Mouse (Mus musculus) kidney, postnatal 10 days (tissue): ENCODE results near the gene Itih1.
A peak's percentile ranks its signal among the peaks of the same experiment; 100 is the strongest.

ENCODE experiments used
- DNase-seq: peaks from one replicate; pipeline ENCODE4 v3.0.0; 2021; ENCODE audit warnings: mixed read lengths

Gene Itih1

DNA sequence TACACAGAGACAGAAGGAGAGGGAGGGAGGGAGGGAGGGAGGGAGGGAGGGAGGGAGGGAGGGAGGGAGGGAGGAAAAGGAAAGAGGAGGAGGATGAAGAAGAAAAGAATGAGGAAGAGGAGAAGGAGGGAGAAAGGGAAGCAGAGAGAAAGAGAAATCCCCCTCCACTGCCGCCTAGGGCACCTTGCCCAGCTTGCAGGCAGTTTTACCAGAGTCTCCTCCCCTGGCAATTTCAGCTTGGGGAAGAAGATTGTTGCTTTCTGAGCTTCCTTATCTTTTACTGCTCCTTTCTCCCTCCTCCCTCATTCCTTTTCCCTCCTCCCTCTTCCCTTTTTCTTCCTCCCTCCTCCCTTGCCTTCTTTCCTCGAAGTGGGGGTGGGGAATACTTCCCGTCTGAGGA, 40.1 kb downstream of the Itih1 start:
- DNase-seq = no peak

DNA sequence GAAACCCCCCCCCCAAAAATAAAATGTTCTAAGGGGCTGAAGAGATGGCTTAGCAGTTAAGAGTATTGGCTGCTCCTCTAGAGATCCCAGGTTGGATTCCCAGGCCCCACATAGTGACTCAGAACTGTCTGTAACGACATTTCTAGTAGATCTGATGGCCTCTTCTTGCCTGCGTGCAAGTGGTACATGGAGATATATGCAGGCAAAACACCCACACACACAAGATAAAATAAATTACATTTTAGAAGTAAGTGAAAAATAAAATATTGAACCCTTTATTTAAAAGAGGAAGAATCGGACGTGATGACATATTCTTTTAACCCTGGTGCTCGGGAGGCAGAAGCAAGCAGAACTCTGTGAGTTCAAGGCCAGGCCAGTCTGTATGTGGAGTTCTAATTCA, 40.5 kb downstream of the Itih1 start:
- no peak for DNase-seq

DNA sequence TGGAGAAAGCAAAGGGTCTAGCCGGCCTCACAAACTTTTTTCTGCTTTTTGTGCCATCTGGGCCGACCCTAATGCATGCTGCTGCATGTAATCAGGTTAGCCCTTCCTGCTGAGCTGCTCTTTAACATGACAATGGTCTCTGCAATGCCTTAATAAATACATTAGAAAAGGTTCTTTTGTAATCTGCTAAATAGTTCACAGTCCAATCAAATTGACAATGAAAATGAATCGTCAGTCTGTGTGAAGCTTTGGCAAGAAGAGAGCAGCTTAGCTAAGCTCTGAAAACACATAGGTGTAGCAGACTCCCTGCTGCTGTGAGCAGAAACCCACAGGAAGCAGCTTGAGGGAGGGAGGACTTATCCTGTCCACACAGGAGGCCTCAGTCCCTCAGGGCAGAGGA, 43.1 kb downstream of the Itih1 start:
- no peak for DNase-seq

DNA sequence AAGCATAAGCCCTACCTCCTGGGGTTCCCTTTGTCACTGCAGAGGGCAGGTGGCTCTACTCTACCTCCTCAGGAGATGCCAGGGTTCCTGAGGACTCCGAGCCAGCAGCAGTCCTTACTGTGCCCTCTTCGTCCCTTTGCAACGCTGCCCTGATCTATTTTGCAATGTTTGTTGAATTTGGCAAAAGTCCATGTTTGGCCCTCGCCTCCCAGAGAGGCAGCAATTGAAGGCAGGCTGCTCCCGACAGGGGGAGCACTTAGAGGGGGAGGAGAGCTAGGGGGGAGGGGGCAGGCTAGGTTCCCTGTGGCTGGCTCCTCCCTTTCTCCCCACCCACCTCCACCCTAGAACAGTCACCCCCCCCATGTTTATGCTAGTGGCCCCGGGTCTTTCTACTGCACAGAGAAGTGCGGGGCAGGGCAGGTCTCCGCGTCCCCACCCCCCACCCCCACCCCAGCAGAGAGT, 54.8 kb downstream of the Itih1 start:
- peak; percentile 71 for DNase-seq

DNA sequence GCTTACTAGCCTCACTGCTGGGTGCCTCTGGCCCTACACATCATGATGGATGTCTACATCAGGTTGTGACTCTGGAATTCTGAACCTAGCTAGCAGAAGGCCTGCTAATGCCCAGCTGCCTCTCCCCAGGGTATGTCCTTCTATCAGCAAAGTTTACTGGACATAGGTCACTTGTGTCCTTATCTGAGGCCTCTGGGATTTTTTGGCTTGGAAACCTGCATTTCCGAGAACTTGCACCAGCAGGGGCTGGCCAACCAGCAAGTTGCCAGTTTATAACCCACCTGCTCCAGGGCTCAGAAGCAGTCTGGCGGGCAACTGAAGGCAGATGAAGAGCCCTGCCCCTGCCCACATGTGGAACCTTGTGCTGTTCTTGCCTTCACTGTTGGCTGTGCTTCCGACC, 56.9 kb downstream of the Itih1 start, which contains the start of gene Itih4:
Gene Itih4 (plus strand): TSS at position 273 of the 400 bp plus-strand sequence.
- no peak for DNase-seq

DNA sequence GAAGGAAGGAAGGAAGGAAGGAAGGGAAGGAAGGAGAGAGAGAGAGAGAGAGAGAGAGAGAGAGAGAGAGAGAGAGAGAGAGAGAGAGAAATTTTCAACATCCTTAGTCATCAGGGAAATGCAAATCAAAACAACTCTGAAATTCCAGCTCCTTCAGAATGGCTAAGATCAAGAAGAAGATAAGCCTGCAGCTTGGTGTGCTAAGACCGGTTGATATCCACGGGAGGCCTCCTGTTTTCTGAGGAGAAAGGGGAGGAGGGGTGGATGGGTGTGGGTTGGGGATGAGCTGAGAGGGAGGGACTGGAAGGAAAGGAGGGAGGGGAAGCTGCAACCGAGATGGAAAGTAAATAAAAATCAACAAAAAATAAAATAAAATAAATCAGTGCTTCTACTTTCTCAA, 57.8 kb downstream of the Itih1 start:
- DNase-seq = no peak

DNA sequence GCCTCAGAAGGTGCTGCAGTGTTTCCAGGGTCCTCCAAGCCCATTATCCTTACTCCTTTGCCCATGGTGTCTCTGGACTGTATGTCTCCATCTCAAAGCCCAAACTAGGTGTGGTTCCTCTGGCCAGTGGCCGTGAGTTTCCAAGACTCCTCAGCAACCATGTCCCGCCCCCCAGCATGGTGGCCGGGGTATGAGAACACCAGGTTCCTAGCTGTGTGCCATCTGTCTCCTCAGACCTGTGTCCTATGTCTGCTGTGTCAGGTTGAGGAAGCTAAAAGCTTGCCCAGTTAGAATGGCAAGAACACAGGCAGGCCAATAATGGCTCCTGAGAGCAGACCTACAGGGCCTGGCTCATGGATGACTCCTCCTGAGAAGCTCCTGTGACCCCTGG, 61.4 kb downstream of the Itih1 start:
- DNase-seq = no peak

DNA sequence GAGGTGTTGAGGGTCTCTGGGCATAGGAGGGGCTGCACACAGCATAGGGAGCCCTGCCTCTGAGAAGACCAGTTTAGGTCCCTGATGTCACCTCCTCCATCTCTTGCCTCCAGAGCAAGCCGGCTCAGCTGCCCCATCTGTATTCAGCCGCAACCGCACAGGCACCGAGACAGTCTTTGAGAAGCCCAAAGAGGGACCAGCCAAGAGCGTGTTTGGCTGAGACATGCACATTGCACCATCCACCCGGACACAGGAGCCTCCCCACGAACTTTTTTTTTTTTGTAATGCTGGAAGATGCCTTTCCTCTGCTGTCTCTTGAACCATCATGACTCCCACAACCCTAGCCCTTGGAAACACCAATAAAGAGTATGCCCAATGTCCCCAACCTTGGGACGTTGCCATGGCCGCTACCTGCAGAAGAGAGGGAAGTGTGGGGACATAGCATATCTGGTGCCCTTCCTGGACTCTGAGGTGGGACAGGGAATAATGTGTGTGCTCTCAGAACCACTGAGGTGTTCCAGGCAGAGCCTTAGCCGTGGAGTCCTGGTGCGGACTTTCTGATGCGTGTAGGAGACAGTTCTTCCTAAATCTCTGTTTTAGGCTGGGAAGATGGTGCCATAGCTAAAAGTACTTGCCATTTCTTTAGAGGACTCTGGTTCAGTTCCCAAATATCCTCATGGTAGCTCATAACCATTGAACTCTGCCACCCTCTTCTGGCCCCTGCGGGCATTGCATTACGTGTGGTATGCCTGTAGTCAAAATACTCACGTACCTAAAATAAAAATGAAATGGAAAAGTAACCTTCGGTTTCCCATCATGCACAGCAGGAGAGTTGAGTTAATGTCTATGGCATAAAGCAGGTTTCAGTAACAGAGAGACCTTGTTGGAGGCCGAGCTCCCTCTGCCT, 62.0 kb downstream of the Itih1 start:
- peak; percentile 82 for DNase-seq

DNA sequence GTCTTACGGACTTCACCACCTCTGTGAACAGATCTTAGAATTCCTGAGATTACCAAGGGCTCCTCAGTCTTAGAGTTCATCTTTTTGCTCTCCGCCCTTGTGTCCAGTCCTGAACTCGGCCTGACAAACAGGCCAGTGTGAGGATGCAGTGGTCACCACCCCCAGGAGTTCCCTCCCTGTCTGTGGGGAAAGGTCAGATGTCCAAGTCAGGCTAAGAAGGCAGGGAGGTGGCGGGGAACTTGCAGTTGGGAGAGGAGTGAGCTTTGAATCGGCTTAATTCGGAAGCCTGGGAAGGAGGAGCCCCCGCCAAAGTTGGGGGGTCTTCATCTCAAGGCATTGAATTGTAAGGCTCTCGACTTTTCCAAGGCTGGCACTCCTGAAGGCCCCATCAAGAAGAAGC, 62.8 kb downstream of the Itih1 start:
- DNase-seq = no peak

DNA sequence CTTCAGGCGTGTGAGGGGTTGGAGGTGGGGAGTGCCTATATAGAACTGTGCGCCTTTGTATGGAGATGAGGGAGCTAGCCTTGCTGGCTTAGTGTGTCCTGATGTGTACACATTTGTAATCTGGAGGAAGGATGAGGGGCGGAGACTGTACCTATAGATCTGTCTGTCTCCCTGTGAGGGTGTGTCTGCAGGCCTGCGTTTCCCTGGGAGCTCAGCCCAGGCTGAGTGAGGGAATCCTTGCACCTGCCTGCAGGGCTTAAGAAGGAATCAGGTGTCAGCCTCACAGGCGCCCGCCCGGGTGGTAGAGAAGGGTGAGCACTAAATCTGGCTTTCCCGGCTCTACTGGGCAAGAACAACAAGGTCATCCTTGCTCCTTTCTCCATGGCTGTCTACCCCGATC, 63.3 kb downstream of the Itih1 start:
- no peak for DNase-seq
